Comparison of ENCODE assay signal across 12 mouse cellular contexts in the genomic region with DNA sequence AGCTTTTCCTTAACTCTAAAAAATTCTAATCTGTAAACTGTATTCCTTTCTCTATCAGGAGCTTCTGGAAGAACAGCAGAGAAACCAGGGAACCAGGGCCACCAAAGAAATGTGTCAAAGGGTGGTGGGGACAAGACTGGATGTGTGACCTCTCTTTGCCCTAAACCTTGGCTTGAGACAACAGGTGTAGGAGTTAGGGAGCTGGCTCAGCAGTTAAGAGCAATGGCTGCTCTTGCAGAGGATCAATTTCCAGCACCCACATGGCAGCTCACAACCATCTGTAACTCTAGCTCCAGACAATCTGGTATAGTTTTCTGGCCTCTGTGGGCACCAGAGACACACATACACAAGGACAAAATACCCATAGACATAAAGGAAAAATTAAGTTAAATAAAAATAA. TPM values are rescaled to one million over a fixed set of nuclear protein-coding genes. Genes with fewer than 3 reads are reported as not detected.
A peak's percentile ranks its signal among the peaks of the same experiment; 100 is the strongest.
DNase-seq lines count a peak whose midpoint lies in the region; ATAC-seq and TF ChIP-seq lines count a peak whose summit lies in the region.
"Had no signal": no experiment of that assay in that cellular context is flagged by ENCODE, and none has a peak within 500 bp of the region (broad histone marks: within the 10 kb centered on the region; RNA-seq: fewer than 3 reads in every experiment).

No protein-coding gene starts in this region.

- DNase-seq in heart, postnatal 4 days = no peak
- DNase-seq in lung, postnatal 0 days (ENCODE audit: low spot score) = no peak
- no peak for DNase-seq in lung, postnatal 10 days
- no peak for DNase-seq in forebrain, postnatal 0 days
- DNase-seq: cerebellum, adult 2 months; retina, postnatal 1 day had no signal

- H3K4me2 ChIP-seq in heart, embryonic 12.5 days = no peak overlapping the region
- no peak overlapping the region for H3K4me2 ChIP-seq in lung, postnatal 0 days (replicated peaks; ENCODE audit: low read depth, low read length)
- H3K4me2 ChIP-seq in intestine, postnatal 0 days (replicated peaks; ENCODE audit: low read depth) = no peak overlapping the region
- no peak overlapping the region for H3K4me2 ChIP-seq in stomach, embryonic 16.5 days (ENCODE audit: low read depth, low read length)
- no peak overlapping the region for H3K4me2 ChIP-seq in forebrain, postnatal 0 days (ENCODE audit: low read depth)

- no peak for ATAC-seq in heart, embryonic 12.5 days (ENCODE audit: insufficient number of reproducible peaks, low FRiP score)
- ATAC-seq in lung, postnatal 0 days = no peak
- ATAC-seq in intestine, postnatal 0 days = no peak
- no peak for ATAC-seq in stomach, embryonic 16.5 days (ENCODE audit: insufficient read depth, low FRiP score)
- no peak for ATAC-seq in forebrain, postnatal 0 days
- ATAC-seq: CD4-positive, CD25-positive, alpha-beta regulatory T cell, adult 4 months had no signal

- TF ChIP-seq CTCF in lung, postnatal 0 days (IDR thresholded peaks at IDR 0.05) = no peak
- TF ChIP-seq CTCF in intestine, postnatal 0 days (IDR thresholded peaks at IDR 0.05; ENCODE audit: low read depth) = no peak
- no peak for TF ChIP-seq CTCF in forebrain, postnatal 0 days (IDR thresholded peaks at IDR 0.05; ENCODE audit: low read depth)

- no peaks in the 10 kb centered on the region for H3K27me3 ChIP-seq in heart, embryonic 12.5 days (replicated peaks)
- no peaks in the 10 kb centered on the region for H3K27me3 ChIP-seq in lung, postnatal 0 days (replicated peaks; ENCODE audit: insufficient read depth, low read length)
- no peaks in the 10 kb centered on the region for H3K27me3 ChIP-seq in intestine, postnatal 0 days (replicated peaks; ENCODE audit: control insufficient read depth, insufficient read depth, low read length)
- H3K27me3 ChIP-seq in stomach, embryonic 16.5 days (ENCODE audit: control insufficient read depth, insufficient read depth, low read length) = no peaks in the 10 kb centered on the region
- H3K27me3 ChIP-seq in forebrain, postnatal 0 days (ENCODE audit: insufficient read depth, low read length) = no peaks in the 10 kb centered on the region

- no peak overlapping the region for H3K4me3 ChIP-seq in heart, embryonic 12.5 days
- H3K4me3 ChIP-seq in lung, postnatal 0 days (ENCODE audit: low read depth, low read length) = no peak overlapping the region
- H3K4me3 ChIP-seq in intestine, postnatal 0 days (ENCODE audit: low read depth, low read length) = no peak overlapping the region
- H3K4me3 ChIP-seq in stomach, embryonic 16.5 days (replicated peaks; ENCODE audit: low read length) = no peak overlapping the region
- H3K4me3 ChIP-seq in forebrain, postnatal 0 days (ENCODE audit: low read depth, low read length) = no peak overlapping the region

- H3K9ac ChIP-seq in heart, embryonic 12.5 days = no peak overlapping the region
- no peak overlapping the region for H3K9ac ChIP-seq in lung, postnatal 0 days (replicated peaks; ENCODE audit: low read depth)
- no peak overlapping the region for H3K9ac ChIP-seq in intestine, postnatal 0 days (ENCODE audit: low read depth, low read length)
- no peak overlapping the region for H3K9ac ChIP-seq in stomach, embryonic 16.5 days (ENCODE audit: low read length)
- no peak overlapping the region for H3K9ac ChIP-seq in forebrain, postnatal 0 days
- H3K9ac ChIP-seq: hindbrain, embryonic 14.5 days; liver, embryonic 14.5 days had no signal

- H3K27ac ChIP-seq in heart, embryonic 12.5 days (ENCODE audit: poor library complexity, severe bottlenecking) = peak overlapping the region; percentile 97
- peak overlapping the region; percentile 96 for H3K27ac ChIP-seq in lung, postnatal 0 days (ENCODE audit: low read length)
- H3K27ac ChIP-seq in intestine, postnatal 0 days (ENCODE audit: low read depth, low read length) = 0 out of 2 replicates have a peak overlapping the region, but pooled peaks have one; percentile 15
- peak overlapping the region; percentile 96 for H3K27ac ChIP-seq in stomach, embryonic 16.5 days (ENCODE audit: low read length)
- no peak overlapping the region for H3K27ac ChIP-seq in forebrain, postnatal 0 days (ENCODE audit: low read depth, low read length)

- peaks cover 63% of the 10 kb centered on the region for H3K4me1 ChIP-seq in heart, embryonic 12.5 days (replicated peaks)
- H3K4me1 ChIP-seq in lung, postnatal 0 days (ENCODE audit: insufficient read depth, low read depth, low read length) = peaks cover 50% of the 10 kb centered on the region
- H3K4me1 ChIP-seq in intestine, postnatal 0 days (replicated peaks; ENCODE audit: control insufficient read depth, insufficient read depth, low read length) = peaks cover 39% of the 10 kb centered on the region
- peaks cover 60% of the 10 kb centered on the region for H3K4me1 ChIP-seq in stomach, embryonic 16.5 days (ENCODE audit: control insufficient read depth, insufficient read depth, low read length)
- H3K4me1 ChIP-seq in forebrain, postnatal 0 days (ENCODE audit: insufficient read depth) = peaks cover 41% of the 10 kb centered on the region

- no peaks in the 10 kb centered on the region for H3K36me3 ChIP-seq in heart, embryonic 12.5 days
- H3K36me3 ChIP-seq in lung, postnatal 0 days (ENCODE audit: insufficient read depth, low read length) = no peaks in the 10 kb centered on the region
- H3K36me3 ChIP-seq in intestine, postnatal 0 days (ENCODE audit: control insufficient read depth, insufficient read depth) = no peaks in the 10 kb centered on the region
- H3K36me3 ChIP-seq in stomach, embryonic 16.5 days (ENCODE audit: control insufficient read depth, insufficient read depth, low read length) = no peaks in the 10 kb centered on the region
- no peaks in the 10 kb centered on the region for H3K36me3 ChIP-seq in forebrain, postnatal 0 days (ENCODE audit: insufficient read depth)

- H3K9me3 ChIP-seq in heart, embryonic 12.5 days (replicated peaks) = no peaks in the 10 kb centered on the region
- H3K9me3 ChIP-seq in lung, postnatal 0 days (ENCODE audit: low read length) = no peaks in the 10 kb centered on the region
- no peaks in the 10 kb centered on the region for H3K9me3 ChIP-seq in intestine, postnatal 0 days (ENCODE audit: control insufficient read depth)
- H3K9me3 ChIP-seq in stomach, embryonic 16.5 days (replicated peaks; ENCODE audit: control insufficient read depth, low read length) = no peaks in the 10 kb centered on the region
- no peaks in the 10 kb centered on the region for H3K9me3 ChIP-seq in forebrain, postnatal 0 days (ENCODE audit: low read length)

- TF ChIP-seq EP300 in lung, postnatal 0 days (IDR thresholded peaks at IDR 0.05) = no peak

RNA-seq across cellular contexts. Expression of a gene that starts 2.8 kb away (rescaled TPM):
- polyA plus RNA-seq in heart, embryonic 12.5 days (2016; fragmentation: Nextera tagmentation; extraction: Ambion mirVana) = 6.4 TPM in 2 replicates
- total RNA-seq in heart, postnatal 4 days (2021) = 10 to 100 TPM; 26.3 to 27.6 TPM
- 6.9 and 8.9 TPM in 2 replicates for polyA plus RNA-seq in lung, postnatal 0 days (2015; fragmentation: Nextera tagmentation; extraction: Ambion mirVana)
- 4.1 and 5.1 TPM in 2 replicates for polyA plus RNA-seq in intestine, postnatal 0 days (2015; fragmentation: Nextera tagmentation; extraction: Ambion mirVana)
- polyA plus RNA-seq in stomach, embryonic 16.5 days (2015; fragmentation: Nextera tagmentation; extraction: Ambion mirVana) = 2.6 and 4.1 TPM in 2 replicates
- 4.5 and 6.7 TPM in 2 replicates for total RNA-seq in forebrain, postnatal 0 days (2014; rRNA removed)
- polyA plus RNA-seq in forebrain, postnatal 0 days (2015; fragmentation: Nextera tagmentation; extraction: Ambion mirVana) = 10.8 and 11.4 TPM in 2 replicates

RNA-seq across cellular contexts. Expression of a gene that starts 17.4 kb away (rescaled TPM):
- polyA plus RNA-seq in heart, embryonic 12.5 days (2016; fragmentation: Nextera tagmentation; extraction: Ambion mirVana) = 20.3 and 21.4 TPM in 2 replicates
- 10 to 100 TPM; 67.8 to 71.5 TPM for total RNA-seq in heart, postnatal 4 days (2021)
- polyA plus RNA-seq in lung, postnatal 0 days (2015; fragmentation: Nextera tagmentation; extraction: Ambion mirVana) = 16.3 and 21.3 TPM in 2 replicates
- polyA plus RNA-seq in intestine, postnatal 0 days (2015; fragmentation: Nextera tagmentation; extraction: Ambion mirVana) = 12.6 and 15.1 TPM in 2 replicates
- 18.0 and 18.4 TPM in 2 replicates for polyA plus RNA-seq in stomach, embryonic 16.5 days (2015; fragmentation: Nextera tagmentation; extraction: Ambion mirVana)
- 87.2 and 94.6 TPM in 2 replicates for total RNA-seq in forebrain, postnatal 0 days (2014; rRNA removed)
- 16.3 and 24.1 TPM in 2 replicates for polyA plus RNA-seq in forebrain, postnatal 0 days (2015; fragmentation: Nextera tagmentation; extraction: Ambion mirVana)

RNA-seq across cellular contexts. Expression of a gene that starts 26.8 kb away (rescaled TPM):
- polyA plus RNA-seq in heart, embryonic 12.5 days (2016; fragmentation: Nextera tagmentation; extraction: Ambion mirVana) = 31.8 and 33.3 TPM in 2 replicates
- total RNA-seq in heart, postnatal 4 days (2021) = 10 to 100 TPM; 26.9 to 28.4 TPM
- 22.7 and 22.9 TPM in 2 replicates for polyA plus RNA-seq in lung, postnatal 0 days (2015; fragmentation: Nextera tagmentation; extraction: Ambion mirVana)
- polyA plus RNA-seq in intestine, postnatal 0 days (2015; fragmentation: Nextera tagmentation; extraction: Ambion mirVana) = 10.8 and 12.4 TPM in 2 replicates
- polyA plus RNA-seq in stomach, embryonic 16.5 days (2015; fragmentation: Nextera tagmentation; extraction: Ambion mirVana) = 25.1 and 26.3 TPM in 2 replicates
- 22.5 and 27.2 TPM in 2 replicates for total RNA-seq in forebrain, postnatal 0 days (2014; rRNA removed)
- polyA plus RNA-seq in forebrain, postnatal 0 days (2015; fragmentation: Nextera tagmentation; extraction: Ambion mirVana) = 29.5 and 37.4 TPM in 2 replicates

RNA-seq across cellular contexts. Expression of a gene that starts 37.5 kb away (rescaled TPM):
- polyA plus RNA-seq in heart, embryonic 12.5 days (2016; fragmentation: Nextera tagmentation; extraction: Ambion mirVana) = 27.0 and 29.8 TPM in 2 replicates
- 100 to 1,000 TPM; 171 to 183 TPM for total RNA-seq in heart, postnatal 4 days (2021)
- polyA plus RNA-seq in lung, postnatal 0 days (2015; fragmentation: Nextera tagmentation; extraction: Ambion mirVana) = 38.1 and 40.5 TPM in 2 replicates
- polyA plus RNA-seq in intestine, postnatal 0 days (2015; fragmentation: Nextera tagmentation; extraction: Ambion mirVana) = 32.4 and 39.1 TPM in 2 replicates
- polyA plus RNA-seq in stomach, embryonic 16.5 days (2015; fragmentation: Nextera tagmentation; extraction: Ambion mirVana) = 32.9 and 37.8 TPM in 2 replicates
- total RNA-seq in forebrain, postnatal 0 days (2014; rRNA removed) = 1,003 and 1,159 TPM in 2 replicates
- 223 and 233 TPM in 2 replicates for polyA plus RNA-seq in forebrain, postnatal 0 days (2015; fragmentation: Nextera tagmentation; extraction: Ambion mirVana)

RNA-seq across cellular contexts. Expression of a gene that starts 48.7 kb away (rescaled TPM):
- 45.9 and 48.1 TPM in 2 replicates for polyA plus RNA-seq in heart, embryonic 12.5 days (2016; fragmentation: Nextera tagmentation; extraction: Ambion mirVana)
- total RNA-seq in heart, postnatal 4 days (2021) = 10 to 100 TPM; 51.7 to 52.3 TPM
- 19.9 and 20.6 TPM in 2 replicates for polyA plus RNA-seq in lung, postnatal 0 days (2015; fragmentation: Nextera tagmentation; extraction: Ambion mirVana)
- 14.7 and 18.5 TPM in 2 replicates for polyA plus RNA-seq in intestine, postnatal 0 days (2015; fragmentation: Nextera tagmentation; extraction: Ambion mirVana)
- polyA plus RNA-seq in stomach, embryonic 16.5 days (2015; fragmentation: Nextera tagmentation; extraction: Ambion mirVana) = 42.2 and 44.2 TPM in 2 replicates
- 54.0 and 66.5 TPM in 2 replicates for total RNA-seq in forebrain, postnatal 0 days (2014; rRNA removed)
- 46.4 and 49.3 TPM in 2 replicates for polyA plus RNA-seq in forebrain, postnatal 0 days (2015; fragmentation: Nextera tagmentation; extraction: Ambion mirVana)
